In genomic region chr11:35566686-35567085, GRCm38 (mm10) we compare ENCODE assay signal across 25 mouse cellular contexts.
"Had no signal": no experiment of that assay in that cellular context is flagged by ENCODE, and none has a peak within 500 bp of the region (broad histone marks: within the 10 kb centered on the region; RNA-seq: fewer than 3 reads in every experiment).

No protein-coding gene starts in this region.

- H3K9ac ChIP-seq: heart, embryonic 13.5 days; heart, embryonic 15.5 days; hindbrain, embryonic 13.5 days; hindbrain, embryonic 15.5 days; kidney, embryonic 15.5 days; limb, embryonic 12.5 days had no signal

- DNase-seq: gastrocnemius, postnatal 14 days; gastrocnemius, postnatal 36 days; heart, adult 11 months; heart, adult 2 months; heart, postnatal 14 days; heart, postnatal 36 days; kidney, adult 11 months; kidney, adult 2 months; kidney, adult 9 months; kidney, postnatal 14 days; kidney, postnatal 36 days; layer of hippocampus, adult 9-11 months; layer of hippocampus, postnatal 36 days; left cerebral cortex, postnatal 4 days; liver had no signal

- H3K4me2 ChIP-seq: heart, embryonic 11.5 days; heart, embryonic 13.5 days; heart, embryonic 15.5 days; hindbrain, embryonic 13.5 days; hindbrain, embryonic 15.5 days; kidney, embryonic 15.5 days; limb, embryonic 12.5 days had no signal

- ATAC-seq: hindbrain, postnatal 0 days; intestine, embryonic 16.5 days had no signal

- H3K4me3 ChIP-seq: heart, adult 2 months; heart, embryonic 13.5 days; heart, embryonic 15.5 days; hindbrain, embryonic 13.5 days; hindbrain, embryonic 15.5 days; kidney, embryonic 15.5 days; limb, embryonic 12.5 days had no signal

- H3K27me3 ChIP-seq: limb, embryonic 12.5 days had no signal

- H3K27ac ChIP-seq: heart, adult 2 months; heart, embryonic 13.5 days; heart, embryonic 15.5 days; hindbrain, embryonic 13.5 days; hindbrain, embryonic 15.5 days; hindbrain, postnatal 0 days; kidney, embryonic 15.5 days; kidney, postnatal 0 days; limb, embryonic 12.5 days had no signal

- H3K9me3 ChIP-seq: heart, embryonic 13.5 days; heart, embryonic 15.5 days; hindbrain, embryonic 13.5 days; hindbrain, embryonic 15.5 days; kidney, embryonic 15.5 days; limb, embryonic 12.5 days had no signal

- H3K36me3 ChIP-seq: heart, embryonic 13.5 days; heart, embryonic 15.5 days; hindbrain, embryonic 13.5 days; hindbrain, embryonic 15.5 days; kidney, embryonic 15.5 days had no signal
